Mouse (Mus musculus): ENCODE measurements around the gene Ankrd55.

Gene Ankrd55

DNA sequence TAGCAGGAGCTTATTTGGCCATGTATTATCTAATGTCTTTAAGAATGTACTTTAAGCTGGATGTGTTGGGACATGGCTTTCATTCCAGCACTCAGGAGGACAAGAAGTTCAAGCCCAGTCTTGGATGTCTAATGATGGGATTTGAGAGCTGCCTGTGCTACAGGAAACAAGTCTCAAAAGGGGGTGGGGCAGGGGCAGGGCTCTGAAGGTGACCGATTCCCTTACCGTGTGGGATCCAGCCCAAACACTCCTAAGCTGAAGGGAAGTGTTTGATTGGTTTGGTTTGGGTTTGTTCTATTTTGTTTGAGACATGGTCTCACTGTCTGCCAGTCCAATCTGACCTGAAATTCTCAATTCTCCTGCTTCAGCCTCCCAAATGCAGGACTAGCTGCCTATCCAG, 93.2 kb downstream of the Ankrd55 start:
- no peak for DNase-seq (ENCODE audit: low spot score)

DNA sequence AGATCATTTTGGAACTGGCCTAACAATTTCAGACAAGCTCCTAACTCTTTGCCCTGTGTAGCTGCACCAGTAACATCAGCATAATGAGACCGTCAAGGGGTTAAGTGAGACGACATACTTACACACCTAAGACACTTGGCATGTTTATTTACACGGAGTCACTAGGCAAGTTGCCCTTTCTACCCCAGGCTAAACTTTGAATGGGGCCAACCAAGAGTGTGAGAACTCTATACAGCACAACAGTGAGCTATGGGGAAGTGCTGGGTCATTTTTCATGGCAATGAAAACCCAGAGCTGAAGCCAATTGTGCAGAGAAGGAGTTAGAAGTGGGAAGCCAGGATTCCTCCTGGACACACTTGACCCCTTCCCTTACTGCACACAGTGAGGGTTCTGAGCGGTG, 94.2 kb downstream of the Ankrd55 start:
- DNase-seq (ENCODE audit: low spot score): no peak

DNA sequence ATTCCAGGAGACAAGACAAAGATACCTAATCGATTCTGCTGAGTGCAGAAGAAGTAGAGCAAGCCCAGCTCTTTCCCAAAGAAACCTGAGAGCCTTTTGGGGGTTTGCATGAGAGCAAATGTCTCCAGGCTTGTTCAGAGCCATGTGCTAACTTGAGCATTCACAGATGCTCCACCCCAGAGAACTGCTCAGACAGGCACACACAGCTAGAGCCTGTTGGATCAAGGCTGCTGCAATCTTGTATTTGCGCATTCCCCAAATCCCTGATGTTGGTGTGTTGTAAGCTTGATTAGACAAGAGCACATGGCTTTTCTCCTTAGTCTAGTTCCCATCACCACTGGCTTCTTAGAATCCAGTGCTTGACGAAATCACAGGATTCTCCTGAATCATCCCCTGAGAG, 94.7 kb downstream of the Ankrd55 start:
- no peak for DNase-seq (ENCODE audit: low spot score)

DNA sequence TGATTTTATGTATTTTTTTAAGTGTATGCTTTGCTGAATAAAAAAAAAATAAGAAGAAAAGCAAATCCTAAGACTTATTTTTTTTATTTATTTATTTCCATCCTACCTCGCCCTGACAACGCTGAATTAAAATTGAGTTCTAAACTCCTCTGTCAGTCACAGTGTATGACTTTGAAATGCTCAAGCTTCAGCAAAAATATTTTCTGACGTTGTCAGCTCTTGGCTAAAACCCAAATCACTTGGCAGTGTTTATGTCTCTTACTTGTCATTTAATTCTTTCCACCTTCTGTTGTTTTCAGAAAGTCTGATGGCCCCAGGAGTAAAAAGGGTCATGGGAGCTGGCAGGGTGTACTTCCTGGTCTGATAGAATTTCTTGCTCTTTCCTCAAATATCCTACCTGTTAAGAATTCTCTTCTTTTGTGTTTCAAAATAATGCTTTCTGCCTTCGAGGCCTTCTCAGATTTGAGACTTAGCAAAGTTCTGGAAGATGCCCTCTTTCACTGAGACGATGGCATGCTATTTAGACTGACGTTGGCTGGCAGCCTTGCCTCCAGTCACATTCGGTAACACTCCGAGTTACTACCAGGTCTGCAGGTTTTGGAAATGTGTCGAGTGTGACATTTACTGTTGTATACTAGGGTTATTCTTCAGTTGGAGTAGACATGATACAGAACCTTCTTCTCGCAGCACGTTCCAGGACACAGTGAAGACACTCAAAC, 95.8 kb downstream of the Ankrd55 start:
- no peak for DNase-seq (ENCODE audit: low spot score)

DNA sequence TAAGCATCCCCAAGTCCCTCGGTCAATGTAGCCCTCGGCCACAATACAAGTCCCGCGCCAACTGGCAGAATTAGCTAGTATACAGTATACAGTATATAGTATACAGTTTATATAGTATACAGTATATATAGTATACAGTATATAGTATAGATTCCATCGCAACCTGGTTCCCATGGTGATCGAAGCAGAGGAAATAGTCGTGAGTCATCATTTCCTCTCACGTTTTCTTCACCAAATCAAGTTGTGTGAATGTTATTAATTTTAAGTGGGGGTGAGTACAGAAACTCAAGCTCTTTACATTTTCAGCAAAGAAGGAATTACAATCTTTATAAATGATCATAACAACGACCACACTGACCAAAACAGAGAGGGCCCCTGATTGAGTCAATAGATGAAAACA, 96.8 kb downstream of the Ankrd55 start:
- no peak for DNase-seq (ENCODE audit: low spot score)

DNA sequence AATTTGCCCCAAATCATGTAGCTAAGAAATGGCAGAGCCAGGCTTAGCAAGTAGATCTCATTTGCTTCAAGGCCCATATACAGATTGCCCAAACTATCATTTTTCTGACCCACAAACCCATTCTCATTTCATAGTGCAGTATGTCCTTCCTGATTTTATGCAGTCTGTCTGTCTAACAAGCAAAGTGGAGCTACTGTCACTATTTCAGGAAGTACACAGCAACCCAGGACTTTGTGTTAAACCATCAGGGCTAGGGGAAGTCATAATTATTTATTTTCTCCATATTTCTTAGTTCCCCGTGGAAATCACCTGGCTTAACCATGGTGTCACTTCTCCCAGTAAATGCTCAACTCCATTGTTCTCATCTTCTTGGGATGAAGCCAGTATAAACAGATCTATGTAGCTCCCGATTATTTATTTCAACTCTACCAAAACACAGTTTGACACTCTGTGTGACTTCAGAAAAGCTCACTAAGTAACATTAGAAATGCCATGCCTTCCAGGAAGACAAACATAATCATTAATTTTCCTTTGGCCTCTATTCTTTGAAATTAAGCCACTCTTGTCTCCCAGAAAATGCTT, 98.3 kb downstream of the Ankrd55 start:
- DNase-seq (ENCODE audit: low spot score): no peak

DNA sequence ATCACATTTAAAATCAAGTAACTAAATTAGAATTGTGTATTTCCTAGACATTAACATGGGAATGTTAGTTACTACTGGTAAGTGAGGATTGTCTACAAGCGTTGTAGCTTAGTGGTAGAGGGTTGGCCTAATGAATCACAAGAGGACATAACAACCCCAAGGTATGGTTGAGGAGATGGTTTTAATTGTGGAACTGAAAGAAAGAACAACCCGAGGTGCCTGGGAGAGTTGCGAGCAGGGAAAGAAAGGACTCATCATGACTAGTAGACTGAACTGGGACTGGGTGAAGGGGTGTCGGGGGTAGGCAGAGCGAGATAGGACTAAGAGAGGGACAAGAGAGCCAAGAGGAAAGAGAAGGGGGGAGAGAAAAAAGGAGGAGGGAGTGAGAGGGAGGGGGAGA, 99.0 kb downstream of the Ankrd55 start:
- DNase-seq (ENCODE audit: low spot score): no peak

DNA sequence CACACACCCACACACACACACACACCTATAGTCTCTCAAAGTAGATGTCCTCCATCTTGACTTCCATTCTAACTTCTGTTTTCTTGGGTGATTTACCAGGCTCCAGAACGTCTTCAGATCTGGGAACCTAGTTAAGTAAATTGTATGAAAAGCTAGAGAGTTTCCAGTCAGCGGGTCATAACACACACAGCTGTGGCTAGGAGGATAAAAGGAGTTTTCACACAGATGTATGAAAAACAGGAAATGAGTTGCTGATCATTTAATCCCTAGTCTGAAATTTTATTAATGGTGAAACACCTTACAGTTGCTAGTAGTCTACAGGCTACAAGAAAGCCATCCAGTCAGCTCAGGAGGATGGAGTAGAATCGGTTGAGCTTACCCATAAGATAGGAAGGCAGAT, 99.9 kb downstream of the Ankrd55 start:
- no peak for DNase-seq (ENCODE audit: low spot score)

DNA sequence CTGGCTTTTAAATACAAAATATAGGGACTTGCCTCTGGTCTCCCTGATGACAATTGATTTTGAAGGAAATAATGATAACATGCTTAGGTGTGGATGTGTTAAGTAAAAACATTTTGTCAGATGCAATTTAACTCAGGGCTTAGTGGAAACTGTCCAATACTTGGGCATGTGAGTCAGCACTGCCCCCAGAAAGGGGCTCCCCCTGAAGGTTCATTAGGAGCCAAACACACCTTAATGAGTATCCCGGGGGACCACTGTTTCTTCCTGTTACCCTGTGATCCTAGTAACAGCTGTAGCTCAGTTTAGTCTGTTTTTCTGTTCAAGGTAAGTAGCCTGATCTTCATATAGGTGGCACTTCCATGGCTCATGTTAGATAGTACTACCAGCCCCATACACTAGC, 102.0 kb downstream of the Ankrd55 start:
- DNase-seq (ENCODE audit: low spot score): no peak

DNA sequence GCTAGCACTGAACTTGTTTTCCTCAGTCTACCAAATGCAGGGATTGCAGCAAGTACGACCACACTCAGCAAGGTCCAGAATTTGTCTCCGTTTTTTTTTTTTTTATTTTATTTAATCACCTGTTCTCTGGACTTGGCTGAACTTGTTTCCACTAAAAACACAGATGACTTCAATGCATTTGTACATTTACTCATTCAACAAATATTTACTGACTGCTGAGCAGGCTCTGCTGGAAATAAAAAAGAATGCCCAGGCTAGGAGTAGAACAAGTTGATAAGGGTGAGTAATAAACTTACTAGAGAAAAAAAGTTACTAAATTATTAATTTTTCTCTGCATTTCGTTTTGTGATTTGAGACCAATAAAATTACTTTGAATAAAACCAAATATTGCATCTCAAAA, 103.1 kb downstream of the Ankrd55 start:
- DNase-seq (ENCODE audit: low spot score): no peak

DNA sequence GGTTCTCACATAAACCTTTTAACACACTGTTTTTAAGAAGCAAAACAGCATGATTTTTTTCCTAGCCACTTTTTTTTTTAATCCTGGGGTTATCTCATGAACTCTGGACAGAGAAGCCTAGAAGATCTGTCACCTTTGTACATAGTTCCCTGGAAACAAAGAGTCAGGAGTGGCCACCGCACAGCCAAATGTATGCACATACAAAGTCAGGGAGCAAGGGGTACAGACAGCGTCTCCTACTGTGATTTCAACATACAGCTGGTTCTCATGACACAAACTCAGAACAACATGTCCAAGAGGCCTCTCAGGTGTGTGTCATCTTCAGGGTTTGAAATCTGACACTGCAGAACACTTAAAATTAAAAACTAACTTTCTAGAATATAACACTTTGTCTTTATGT, 105.1 kb downstream of the Ankrd55 start:
- DNase-seq (ENCODE audit: low spot score): no peak

DNA sequence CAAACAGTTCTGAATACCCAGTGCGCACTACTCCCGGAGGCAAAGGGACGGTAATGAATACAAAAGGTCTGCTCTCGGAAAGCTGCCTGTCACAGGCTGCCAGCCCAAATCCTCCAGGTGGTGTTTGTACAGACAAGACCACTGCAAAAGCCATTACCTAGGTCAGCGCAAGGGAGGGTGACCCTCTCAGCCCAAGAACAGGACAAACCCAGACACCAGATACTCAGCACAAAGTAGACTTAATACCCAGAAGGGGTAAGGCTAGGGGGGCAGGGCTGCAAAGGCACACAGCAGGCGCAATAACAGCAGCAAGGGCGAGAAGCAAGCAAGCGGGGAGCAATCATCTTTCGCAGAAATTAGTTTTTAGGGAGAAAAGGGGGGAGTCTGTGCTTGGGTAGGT, 106.0 kb downstream of the Ankrd55 start:
- no peak for DNase-seq (ENCODE audit: low spot score)

DNA sequence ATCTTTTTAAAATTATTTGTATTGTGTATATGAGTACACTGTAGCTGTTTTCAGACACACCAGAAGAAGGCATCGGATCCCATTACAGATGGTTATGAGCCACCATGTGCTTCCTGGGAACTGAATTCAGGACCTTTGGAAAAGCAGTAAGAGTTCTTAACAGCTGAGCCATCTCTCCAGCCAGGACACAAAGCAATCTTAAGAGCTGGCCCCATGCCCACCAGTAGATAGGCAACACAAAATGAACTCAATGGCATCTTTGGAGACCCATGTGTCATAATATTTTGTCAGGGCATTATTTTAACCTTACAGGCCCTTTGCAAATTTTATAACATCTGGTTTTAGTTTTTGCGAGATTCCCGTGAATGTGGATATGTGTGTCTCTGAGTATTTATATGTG, 116.5 kb downstream of the Ankrd55 start:
- no peak for DNase-seq (ENCODE audit: low spot score)

DNA sequence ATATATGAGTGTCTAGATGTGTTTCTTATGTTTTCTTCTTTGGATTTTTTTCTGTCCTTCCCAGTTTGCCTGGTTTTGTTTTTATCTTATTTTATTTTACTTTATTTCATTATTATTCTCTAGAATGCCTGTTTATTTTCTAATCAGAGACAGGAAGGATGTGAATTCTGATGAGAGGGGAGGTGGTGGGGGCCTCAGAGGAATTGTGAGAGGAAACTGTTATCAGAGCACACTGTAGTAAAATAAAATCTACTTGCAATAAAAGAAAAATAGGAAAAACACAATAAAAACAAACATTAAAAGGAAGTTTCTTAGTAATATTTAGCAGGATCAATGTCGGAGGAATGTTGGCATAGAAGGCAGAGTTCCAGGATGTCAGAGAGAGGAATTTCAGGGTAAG, 116.9 kb downstream of the Ankrd55 start:
- no peak for DNase-seq (ENCODE audit: low spot score)

DNA sequence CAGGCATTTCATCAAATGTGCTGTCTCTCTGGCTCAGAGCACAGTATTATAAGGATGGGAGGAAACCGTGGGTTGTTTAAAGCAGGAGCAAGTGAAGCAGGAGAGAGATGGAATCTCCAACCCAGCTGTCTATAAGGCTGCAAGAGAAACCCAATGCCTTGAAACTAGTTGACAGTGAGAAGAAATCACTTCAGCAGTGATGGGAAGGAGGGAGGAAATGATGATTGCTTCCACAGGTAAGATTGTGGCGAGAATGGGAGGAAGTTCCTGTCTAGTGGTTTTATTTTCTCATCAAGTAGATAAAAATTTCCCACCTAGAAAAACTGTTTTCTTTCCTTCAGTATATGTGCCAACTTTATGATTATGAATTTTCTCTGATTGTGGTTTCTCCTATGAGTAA, 118.4 kb downstream of the Ankrd55 start:
- no peak for DNase-seq (ENCODE audit: low spot score)

DNA sequence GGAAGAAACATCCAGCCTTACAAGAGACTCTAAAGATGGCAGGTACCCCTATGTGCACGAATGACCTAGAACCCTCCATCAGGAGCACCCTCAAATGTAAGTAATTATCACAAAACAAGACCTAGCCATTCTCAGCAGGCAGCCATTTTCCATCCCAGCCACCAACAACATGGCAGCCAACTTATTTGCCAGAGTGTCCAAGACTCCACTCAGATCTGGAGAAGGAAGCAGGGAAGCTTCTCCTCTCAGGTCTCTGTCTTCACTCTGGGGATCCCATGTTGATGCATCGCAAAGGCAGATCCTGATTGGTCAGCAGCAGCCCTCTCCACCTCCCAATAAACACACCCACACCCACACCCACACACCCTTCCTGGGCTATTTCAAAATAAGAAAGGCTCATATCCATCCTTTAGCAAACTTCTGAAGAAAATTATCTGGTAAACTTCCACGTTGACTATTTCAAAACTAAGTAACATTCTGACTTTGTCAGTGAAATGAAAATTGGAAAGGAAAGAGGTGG, 119.0 kb downstream of the Ankrd55 start:
- no peak for DNase-seq (ENCODE audit: low spot score)

DNA sequence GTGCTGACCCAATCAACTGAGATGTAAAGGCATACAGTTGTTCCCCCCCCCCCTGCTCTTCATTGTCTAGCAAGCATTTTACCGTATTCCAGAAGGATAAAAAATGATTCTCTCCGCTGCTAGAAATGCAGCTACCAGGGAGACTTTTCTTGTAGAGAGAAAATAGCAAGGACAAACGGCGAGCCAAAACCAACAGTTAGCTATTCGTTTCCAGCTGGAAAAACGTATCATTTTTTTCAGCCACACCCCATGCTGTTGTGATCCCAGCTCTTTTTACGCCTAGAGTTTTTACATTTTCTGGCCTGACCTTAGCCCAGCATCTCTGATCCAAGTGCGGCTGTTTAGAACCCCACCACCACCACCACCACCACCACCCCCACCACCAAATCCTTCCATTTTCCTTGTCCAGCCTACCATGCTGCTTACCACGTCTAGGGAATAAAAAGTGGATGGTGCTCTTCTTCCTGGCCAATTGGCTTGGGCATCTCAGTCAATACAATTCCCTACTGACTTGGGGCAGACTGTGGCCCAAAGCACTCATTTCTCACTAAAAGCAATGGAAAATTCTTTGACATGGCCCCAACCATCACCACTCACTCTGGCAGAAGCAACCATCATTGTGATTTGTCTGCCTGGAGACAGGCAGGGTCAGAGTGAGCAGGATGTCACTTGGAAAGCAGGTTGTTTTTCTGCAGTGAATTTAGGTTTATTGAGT, 119.7 kb downstream of the Ankrd55 start:
- DNase-seq (ENCODE audit: low spot score): no peak

DNA sequence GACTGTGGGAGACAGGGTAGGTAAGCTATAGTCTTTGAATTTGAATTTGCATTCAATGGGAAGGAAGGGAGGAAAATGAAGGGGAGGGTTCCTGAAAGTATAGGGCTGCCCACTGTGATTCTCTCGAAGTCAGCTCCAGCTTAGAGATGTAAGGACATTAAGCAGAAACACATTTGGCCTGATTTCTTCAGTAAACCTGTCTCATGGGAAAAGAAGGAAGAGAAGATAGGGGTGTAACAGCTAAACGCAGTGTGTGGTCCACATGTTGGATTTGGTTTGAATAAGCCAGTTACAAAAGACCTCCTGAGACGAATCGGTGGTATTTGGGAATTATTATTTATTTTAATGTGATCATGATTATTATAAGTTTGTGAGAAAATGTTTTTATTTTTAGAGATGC, 120.5 kb downstream of the Ankrd55 start:
- DNase-seq (ENCODE audit: low spot score): no peak

DNA sequence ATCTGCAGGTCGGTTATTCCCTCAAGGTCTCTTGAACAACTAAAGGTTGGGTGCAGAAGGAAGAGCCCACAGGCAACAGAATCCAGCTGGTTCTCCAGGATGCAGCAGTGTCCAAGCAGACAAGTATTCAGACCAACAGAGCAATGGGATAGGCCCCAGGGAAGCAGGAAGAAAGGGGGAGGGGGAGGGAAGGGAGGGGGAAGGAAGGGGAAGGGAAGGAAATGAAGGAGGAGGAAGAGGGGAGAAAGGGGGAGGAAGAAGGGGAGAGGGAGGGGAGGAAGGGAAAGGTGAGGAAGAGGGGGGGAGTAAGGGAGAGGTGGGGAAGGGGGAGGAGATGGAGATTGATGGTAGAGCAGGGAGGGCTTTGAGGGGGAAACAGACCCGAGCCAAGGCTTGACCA, 121.1 kb downstream of the Ankrd55 start:
- DNase-seq (ENCODE audit: low spot score): no peak

DNA sequence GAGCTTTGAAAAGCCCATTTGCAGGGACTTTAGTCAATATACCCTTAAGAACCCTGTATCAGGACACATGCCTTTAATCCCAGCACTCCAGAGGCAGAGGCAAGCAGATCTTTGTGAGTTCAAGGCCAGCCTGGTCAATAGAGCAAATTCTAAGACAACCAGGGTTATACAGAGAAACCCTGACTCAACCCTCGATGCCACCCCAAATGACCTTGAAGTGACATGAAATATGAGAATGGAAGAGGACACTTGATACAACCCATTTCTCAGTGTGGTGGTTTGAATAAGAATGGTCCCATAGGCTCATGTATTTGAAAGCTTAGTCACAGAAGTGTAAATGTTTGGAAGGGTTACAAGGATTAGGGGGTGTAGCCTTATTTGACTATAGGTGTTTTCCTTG, 121.6 kb downstream of the Ankrd55 start:
- DNase-seq (ENCODE audit: low spot score): no peak

DNA sequence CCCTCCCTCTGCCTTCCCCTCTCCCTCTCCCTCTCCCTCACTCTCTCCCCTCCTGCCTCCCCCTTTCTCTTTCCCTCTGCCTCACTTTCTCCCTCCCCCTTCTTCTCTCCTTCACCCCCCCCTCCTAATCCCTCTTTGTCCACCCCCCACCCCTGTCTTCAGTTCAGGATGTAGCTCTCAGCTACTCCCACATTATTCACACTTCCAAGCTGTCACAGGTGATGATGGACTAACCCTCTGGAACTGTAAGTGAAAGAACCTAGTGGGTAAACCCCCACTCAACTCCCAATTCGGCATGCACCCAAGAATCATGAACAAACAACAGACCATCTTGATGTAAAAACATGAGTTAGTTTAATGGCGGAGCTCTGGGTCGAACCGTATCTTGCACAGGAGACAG, 122.2 kb downstream of the Ankrd55 start:
- no peak for DNase-seq (ENCODE audit: low spot score)

DNA sequence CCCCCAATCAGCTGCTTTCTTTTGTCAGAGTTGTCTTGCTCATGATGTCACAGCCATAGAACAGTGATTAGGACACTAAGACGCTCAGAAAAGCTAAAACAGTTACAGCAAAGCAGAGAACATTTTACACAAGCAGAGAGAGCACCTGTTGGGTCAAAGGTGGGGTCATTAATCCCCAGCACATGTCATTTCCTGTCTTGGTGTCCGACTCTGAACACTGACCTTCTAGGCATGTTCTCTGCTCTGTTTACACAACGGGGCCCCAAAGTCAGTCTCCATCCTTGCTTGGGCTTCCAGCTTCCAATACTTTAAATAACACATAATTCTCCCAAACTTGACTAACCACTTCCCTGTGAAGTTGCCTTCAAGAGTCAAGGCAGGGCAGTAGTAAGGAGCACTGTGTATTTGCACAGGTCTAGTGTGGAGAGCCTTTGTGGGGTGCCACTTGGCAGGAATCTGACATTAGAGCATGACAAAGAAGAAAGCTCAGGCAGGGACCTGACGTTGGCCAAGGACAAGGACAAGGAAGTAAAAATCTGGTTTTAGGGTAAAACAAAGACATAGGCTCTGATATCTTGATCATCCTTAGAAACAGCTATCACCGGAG, 123.1 kb downstream of the Ankrd55 start:
- no peak for DNase-seq (ENCODE audit: low spot score)

DNA sequence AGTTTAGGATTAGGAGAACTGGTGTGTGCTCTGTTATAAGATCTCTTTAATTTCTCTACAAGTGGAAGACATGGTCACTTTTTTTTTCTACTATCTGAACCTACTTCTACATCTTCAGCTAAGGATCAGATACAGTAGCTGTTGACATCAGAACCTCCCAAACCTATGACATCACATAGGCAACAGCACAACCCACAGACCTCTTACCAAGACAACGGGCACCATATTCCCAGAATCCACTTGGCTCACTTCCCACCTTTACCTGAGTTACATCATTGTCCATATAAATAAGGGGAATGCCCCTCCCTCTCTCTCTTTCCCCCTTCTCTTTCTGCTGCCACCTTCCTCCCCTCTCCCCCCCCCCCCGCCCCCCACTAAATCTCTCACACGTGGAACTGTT, 124.0 kb downstream of the Ankrd55 start:
- no peak for DNase-seq (ENCODE audit: low spot score)

Measured in testis, postnatal 14 days (tissue).